Mouse (Mus musculus) liver, postnatal 0 days (tissue): ENCODE measurements at regions not wholly inside any gene's neighbourhood (a gene's known extent, or its start where the extent isn't known, plus 50 kb on each side); places are given as distances from the start of the nearest gene placed in this dataset.

Experiments used
- CTCF ChIP-seq: sonication (generic); IDR thresholded peaks from 2 replicates; pipeline ENCODE4 v1.5.1; 2016; ENCODE audit warnings: antibody characterized with exemption, low read depth
- EP300 ChIP-seq: IDR thresholded peaks from 2 replicates; pipeline ENCODE4 v1.6.1; 2016; ENCODE audit warnings: antibody characterized with exemption, low read depth, mild to moderate bottlenecking

GRCm38 (mm10) chr11:112953491-112953890 is 171.5 kb downstream of the Sox9 start:
- TF ChIP-seq CTCF (no peak), EP300 (no peak)
